Mouse (Mus musculus): ENCODE results near the gene Rpp40.

DNA sequence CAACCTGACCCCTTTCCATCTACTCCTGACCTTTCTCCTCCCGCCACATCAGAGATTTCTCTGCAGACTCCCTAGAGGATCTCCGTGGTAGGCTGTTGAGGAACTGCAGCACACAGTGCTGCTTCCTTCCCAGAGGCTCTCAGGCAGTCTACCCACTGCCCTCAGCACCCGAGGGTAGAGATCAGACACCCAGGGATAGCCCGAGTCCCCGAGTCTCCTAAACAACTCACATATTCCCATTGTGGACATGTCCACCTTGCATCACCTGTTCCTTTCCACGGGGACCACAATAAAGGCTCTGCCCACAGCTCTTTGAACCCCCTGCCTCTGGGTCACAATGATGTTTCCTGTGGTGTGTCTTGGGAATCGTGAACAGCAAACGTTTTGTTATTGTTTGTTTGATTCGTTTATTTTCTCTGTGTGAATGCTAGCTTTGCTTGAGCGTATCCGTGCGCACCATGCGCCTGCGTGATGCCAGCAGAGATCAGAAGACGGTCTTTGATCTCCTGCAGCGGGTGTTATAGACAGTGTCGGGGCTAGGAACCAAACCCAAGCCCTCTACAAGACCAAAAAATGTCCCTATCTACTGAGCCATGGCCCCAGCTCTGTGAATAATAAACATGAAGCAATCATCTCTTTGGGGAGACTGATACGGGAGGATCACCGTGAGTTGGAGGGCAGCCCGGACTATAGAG, 40.6 kb upstream of the Rpp40 start:
- no peak for TF ChIP-seq CTCF (IDR thresholded peaks at IDR 0.05)
- TF ChIP-seq EP300 (IDR thresholded peaks at IDR 0.05) = no peak
